Mouse (Mus musculus) lung, postnatal 0 days (tissue): ENCODE results near the gene Cacna1d. TPM values are rescaled to one million over a fixed set of nuclear protein-coding genes. Genes with fewer than 3 reads are reported as not detected.

Source experiments
- ATAC-seq: fragments of 200-750 bp; cut with Nextera tagmentation; 2 replicates; pipeline ENCODE4 v1.8.0; 2017; ENCODE audit warnings: moderate library complexity
- DNase-seq: peaks from one replicate; pipeline ENCODE4 v3.0.0-alpha.2; 2016; ENCODE audit warnings: low spot score
- H3K27ac ChIP-seq: fragments of 300-500 bp; sonication (generic); 2 replicates; pipeline ENCODE4 v1.5.1; 2014; ENCODE audit warnings: antibody characterized with exemption, mild to moderate bottlenecking, low read length, mixed read lengths
- H3K27me3 ChIP-seq: fragments of 300-500 bp; sonication (generic); replicated peaks from 2 replicates; pipeline ENCODE4 v1.6.1; 2014; ENCODE audit warnings: low read length, mixed read lengths; ENCODE audit not compliant: insufficient read depth
- H3K36me3 ChIP-seq: fragments of 300-500 bp; sonication (generic); 2 replicates; pipeline ENCODE4 v1.6.1; 2014; ENCODE audit warnings: low read length, mixed read lengths; ENCODE audit not compliant: insufficient read depth
- H3K4me1 ChIP-seq: fragments of 300-500 bp; sonication (generic); 2 replicates; pipeline ENCODE4 v1.6.1; 2014; ENCODE audit warnings: antibody characterized with exemption, low read depth, low read length, mixed read lengths; ENCODE audit not compliant: insufficient read depth
- H3K4me2 ChIP-seq: fragments of 300-500 bp; sonication (generic); replicated peaks from 2 replicates; pipeline ENCODE4 v1.6.1; 2014; ENCODE audit warnings: low read depth, mild to moderate bottlenecking, low read length, moderate library complexity, mixed read lengths
- H3K4me3 ChIP-seq: fragments of 300-500 bp; sonication (generic); 2 replicates; pipeline ENCODE4 v1.5.1; 2014; ENCODE audit warnings: low read depth, low read length
- H3K9ac ChIP-seq: fragments of 300-500 bp; sonication (generic); replicated peaks from 2 replicates; pipeline ENCODE4 v1.6.1; 2014; ENCODE audit warnings: low read depth, mild to moderate bottlenecking
- H3K9me3 ChIP-seq: fragments of 300-500 bp; sonication (generic); 2 replicates; pipeline ENCODE4 v1.6.1; 2016; ENCODE audit warnings: low read length, mixed read lengths
- CTCF ChIP-seq: IDR thresholded peaks from 2 replicates; pipeline ENCODE4 v1.5.1; 2016; ENCODE audit warnings: antibody characterized with exemption, mild to moderate bottlenecking
- EP300 ChIP-seq: IDR thresholded peaks from 2 replicates; pipeline ENCODE4 v1.6.1; 2016; ENCODE audit warnings: antibody characterized with exemption, mild to moderate bottlenecking, control low read depth
- WGBS: fragments of 180-500 bp; shearing (Covaris S2); extraction: QIAGEN DNeasy Blood & Tissue Kit; methylation state at CpG from one replicate; pipeline ENCODE4 v1.1.7; 2014; 5-methylcytosine and 5-hydroxymethylcytosine counted together
- polyA plus RNA-seq: library from polyadenylated mRNA; unstranded; fragments of >200 nt; fragmentation: Nextera tagmentation; extraction: Ambion mirVana; gene quantifications from 2 replicates; pipeline ENCODE4 v1.2.1, GENCODE M21; 2015

Gene Cacna1d
- polyA plus RNA-seq, 1 experiment from 2014 or later, result 12.5 TPM

DNA sequence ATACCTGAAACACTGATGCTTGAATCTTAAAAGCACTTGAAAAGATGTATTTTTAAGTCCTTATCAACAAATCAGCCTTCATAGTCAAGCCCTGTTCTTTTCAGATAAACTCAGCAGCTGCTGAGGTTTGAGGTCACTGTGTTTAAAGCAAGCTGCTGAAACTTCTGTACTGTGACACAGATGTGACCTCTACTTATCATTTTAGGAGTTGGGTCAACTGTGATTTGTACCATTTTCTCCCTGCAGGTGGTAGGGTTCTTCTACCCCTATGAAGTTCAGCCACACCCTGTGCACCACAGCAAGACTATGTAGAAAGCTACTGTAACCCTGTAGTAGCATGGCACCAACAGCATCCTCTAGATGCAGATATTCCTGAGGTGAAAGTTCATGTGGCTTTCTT, 493.9 kb downstream of the Cacna1d start:
- no peak overlapping the region for H3K9ac ChIP-seq
- H3K4me2 ChIP-seq, result no peak overlapping the region
- no peaks in the 10 kb centered on the region for H3K27me3 ChIP-seq
- peaks cover 31% of the 10 kb centered on the region for H3K36me3 ChIP-seq
- H3K4me1 ChIP-seq, result 0 out of 2 replicates have a peak, but pooled peaks cover 4% of the 10 kb centered on the region
- H3K27ac ChIP-seq, result no peak overlapping the region
- DNase-seq (peak; percentile 30), ATAC-seq (no peak)
- no peaks in the 10 kb centered on the region for H3K9me3 ChIP-seq
- no peak overlapping the region for H3K4me3 ChIP-seq
- no peak for TF ChIP-seq CTCF
- no peak for TF ChIP-seq EP300

DNA sequence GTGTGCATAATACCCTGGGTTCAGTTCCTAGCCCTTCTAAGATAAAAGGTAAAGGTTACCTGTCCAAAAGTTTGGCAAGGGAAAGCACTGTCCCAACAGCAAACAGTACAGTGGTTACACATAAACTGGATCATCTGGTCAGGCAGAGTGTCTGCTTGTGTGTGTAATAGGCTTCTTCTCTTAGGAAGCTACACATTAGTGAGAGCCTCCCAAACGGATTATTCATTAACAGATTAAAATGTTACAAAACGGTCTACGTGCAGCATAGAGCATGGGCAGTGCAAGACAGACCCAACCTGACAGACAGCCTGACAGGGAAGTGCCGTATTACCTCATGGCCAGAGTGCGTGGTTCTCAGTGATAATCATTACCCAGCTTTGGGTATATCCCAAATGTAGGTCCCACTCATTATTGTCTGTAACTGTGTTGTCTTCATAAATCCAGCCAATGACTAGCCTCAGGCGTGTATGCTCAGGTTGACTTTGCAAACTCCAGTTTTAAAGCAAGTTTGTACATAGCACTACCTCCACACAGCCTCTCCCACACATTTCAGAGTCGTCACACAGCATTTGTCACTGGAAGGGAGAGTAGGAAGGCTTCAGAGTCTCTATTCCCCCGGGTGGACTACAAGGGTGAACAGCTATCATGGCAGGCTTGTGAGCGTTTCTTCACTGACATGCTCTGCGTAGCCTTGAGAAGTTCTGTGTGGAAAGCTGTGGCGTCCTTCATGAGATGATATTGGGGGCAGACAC, 495.1 kb downstream of the Cacna1d start:
- TF ChIP-seq EP300 (no peak), CTCF (no peak)
- WGBS, result 81% methylated on average over 11 of the region's 11 CpGs
- DNase-seq (no peak), ATAC-seq (peak; percentile 55)
- no peak overlapping the region for H3K9ac ChIP-seq
- H3K27me3 ChIP-seq, result no peaks in the 10 kb centered on the region
- H3K4me2 ChIP-seq, result no peak overlapping the region
- no peak overlapping the region for H3K4me3 ChIP-seq
- no peaks in the 10 kb centered on the region for H3K9me3 ChIP-seq
- 0 out of 2 replicates have a peak, but pooled peaks cover 4% of the 10 kb centered on the region for H3K4me1 ChIP-seq
- H3K36me3 ChIP-seq, result peaks cover 42% of the 10 kb centered on the region
- no peak overlapping the region for H3K27ac ChIP-seq

DNA sequence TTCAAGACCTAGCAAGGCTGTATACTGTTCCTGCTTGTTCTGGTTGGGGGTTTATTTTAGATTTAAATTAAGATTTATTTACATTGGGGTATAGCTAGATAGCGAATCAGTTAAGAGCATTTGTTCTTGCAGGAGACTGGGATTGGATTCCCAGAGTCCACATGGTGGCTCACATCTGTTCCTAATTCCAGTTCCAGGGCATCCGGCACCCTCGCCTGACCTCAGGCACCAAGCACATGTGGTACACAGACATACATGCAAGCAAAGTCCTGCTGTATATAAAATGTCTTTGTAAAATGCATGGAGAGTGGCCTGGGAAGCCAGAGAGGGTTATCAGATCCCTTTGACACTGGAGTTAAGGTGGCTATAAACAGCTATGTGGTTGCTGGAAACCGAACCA, 496.3 kb downstream of the Cacna1d start:
- TF ChIP-seq CTCF (no peak), EP300 (no peak)
- no peak for DNase-seq
- no peak for ATAC-seq
- Histone ChIP-seq H3K4me2 (no peak overlapping the region), H3K9me3 (no peaks in the 10 kb centered on the region), H3K27ac (no peak overlapping the region), H3K4me1 (0 out of 2 replicates have a peak, but pooled peaks cover 4% of the 10 kb centered on the region), H3K36me3 (peaks cover 47% of the 10 kb centered on the region), H3K27me3 (no peaks in the 10 kb centered on the region), H3K9ac (no peak overlapping the region), H3K4me3 (no peak overlapping the region)
- WGBS, result 97% methylated on average over 4 of the region's 4 CpGs

Other genes with a start within 250 kb of the Cacna1d start
- 8.8 and 9.0 TPM in 2 replicates for gene Dcp1a, start 11.9 kb downstream of the Cacna1d start, polyA plus RNA-seq
- 121 and 132 TPM in 2 replicates for gene Tkt, start 56.9 kb upstream of the Cacna1d start, polyA plus RNA-seq
- 59.4 and 68.4 TPM in 2 replicates for gene Prkcd, start 134.8 kb upstream of the Cacna1d start, polyA plus RNA-seq
- 14.4 and 15.5 TPM in 2 replicates for gene Rft1, start 162.9 kb upstream of the Cacna1d start, polyA plus RNA-seq
- 8.2 and 8.9 TPM in 2 replicates for gene Sfmbt1, start 223.4 kb upstream of the Cacna1d start, polyA plus RNA-seq